Mouse (Mus musculus) olfactory bulb, adult 2 months (tissue): ENCODE data around the gene Cd47.

Source experiments
- CTCF ChIP-seq: fragments of 200-500 bp; IDR thresholded peaks from 2 replicates; pipeline ENCODE4 v1.5.1; 2012; ENCODE audit warnings: low read depth, mild to moderate bottlenecking, low read length, moderate library complexity; ENCODE audit not compliant: insufficient read depth
- POLR2A ChIP-seq: fragments of 200-500 bp; IDR thresholded peaks from 2 replicates; pipeline ENCODE4 v1.6.1; 2012; ENCODE audit warnings: mild to moderate bottlenecking, low read depth, low read length, moderate library complexity; ENCODE audit not compliant: insufficient read depth

DNA sequence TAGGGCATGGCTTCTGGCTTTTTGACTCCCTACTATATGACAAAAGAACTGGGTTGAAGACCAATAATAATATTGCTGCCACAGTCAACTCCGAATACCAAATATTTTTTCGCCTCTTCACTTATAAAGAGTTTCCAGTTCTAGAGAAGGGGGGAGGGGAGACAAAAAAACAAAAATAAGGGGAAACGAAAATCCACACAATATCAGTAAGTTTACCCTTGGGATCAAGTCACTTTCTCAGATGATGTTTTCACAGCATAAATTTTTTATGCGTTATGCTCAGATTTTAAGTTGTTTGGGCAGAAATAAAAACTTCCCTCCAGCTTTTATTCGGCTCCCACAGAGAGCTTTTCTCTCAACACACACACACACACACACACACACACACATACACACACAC, 132.9 kb downstream of the Cd47 start:
- TF ChIP-seq CTCF: no peak
- no peak for TF ChIP-seq POLR2A
